Mouse (Mus musculus): ENCODE results near the gene Atoh8. TPM values are rescaled to one million over a fixed set of nuclear protein-coding genes. Genes with fewer than 3 reads are reported as not detected.

Atoh8 gene
- polyA plus RNA-seq, 1 experiment from 2014 or later: 3.1 TPM

GRCm38 (mm10) chr6:72217415-72217784, 18.0 kb downstream of the Atoh8 start:
- Histone ChIP-seq H3K36me3 (ENCODE audit: control insufficient read depth, insufficient read depth, low read length) (no peaks in the 10 kb centered on the region), H3K4me1 (replicated peaks; ENCODE audit: control insufficient read depth, insufficient read depth, low read length) (peaks cover 19% of the 10 kb centered on the region), H3K4me3 (ENCODE audit: low read depth, low read length) (no peak overlapping the region), H3K9me3 (ENCODE audit: control insufficient read depth, low read length) (no peaks in the 10 kb centered on the region), H3K27me3 (replicated peaks; ENCODE audit: control insufficient read depth, insufficient read depth, low read length) (peaks cover 35% of the 10 kb centered on the region), H3K9ac (ENCODE audit: low read depth, low read length) (no peak overlapping the region), H3K27ac (ENCODE audit: low read depth, low read length) (peak overlapping the region; percentile 50; the same call in 1 of the 2 replicates), H3K4me2 (peak overlapping the region; percentile 43; the same call in 1 of the 2 replicates)
- 48% methylated on average over 6 of the region's 6 CpGs for whole genome bisulfite sequencing
- ATAC-seq (replicated peaks; ENCODE audit: low FRiP score) (no peak), DNase-seq (ENCODE audit: low spot score) (no peak)

- Histone ChIP-seq H3K36me3 (ENCODE audit: control insufficient read depth, insufficient read depth, low read length) (no peaks in the 10 kb centered on the region), H3K4me2 (peak overlapping the region; percentile 43), H3K4me1 (replicated peaks; ENCODE audit: control insufficient read depth, insufficient read depth, low read length) (peaks cover 14% of the 10 kb centered on the region), H3K27me3 (replicated peaks; ENCODE audit: control insufficient read depth, insufficient read depth, low read length) (peaks cover 31% of the 10 kb centered on the region), H3K4me3 (ENCODE audit: low read depth, low read length) (peak overlapping the region; percentile 8; the same call in 1 of the 2 replicates), H3K9ac (ENCODE audit: low read depth, low read length) (no peak overlapping the region), H3K27ac (ENCODE audit: low read depth, low read length) (peak overlapping the region; percentile 50; the same call in 1 of the 2 replicates), H3K9me3 (ENCODE audit: control insufficient read depth, low read length) (no peaks in the 10 kb centered on the region)
- WGBS: 12% methylated on average over 31 of the region's 33 CpGs
- DNase-seq (ENCODE audit: low spot score) (peak; percentile 81), ATAC-seq (replicated peaks; ENCODE audit: low FRiP score) (peak; percentile 66)
Measured at GRCm38 (mm10) chr6:72216681-72217414, 18.5 kb downstream of the Atoh8 start.

- ATAC-seq (replicated peaks; ENCODE audit: low FRiP score): 0 out of 2 replicates have a peak, but pooled peaks have one; percentile 22
- Histone ChIP-seq H3K27ac (ENCODE audit: low read depth, low read length) (no peak overlapping the region), H3K9me3 (ENCODE audit: control insufficient read depth, low read length) (no peaks in the 10 kb centered on the region), H3K4me3 (ENCODE audit: low read depth, low read length) (no peak overlapping the region), H3K4me2 (no peak overlapping the region), H3K36me3 (ENCODE audit: control insufficient read depth, insufficient read depth, low read length) (no peaks in the 10 kb centered on the region), H3K9ac (ENCODE audit: low read depth, low read length) (no peak overlapping the region), H3K27me3 (replicated peaks; ENCODE audit: control insufficient read depth, insufficient read depth, low read length) (peaks cover 27% of the 10 kb centered on the region), H3K4me1 (replicated peaks; ENCODE audit: control insufficient read depth, insufficient read depth, low read length) (peaks cover 11% of the 10 kb centered on the region)
- DNase-seq (ENCODE audit: low spot score): no peak
- WGBS: 50% methylated on average over 6 of the region's 6 CpGs
Measured at GRCm38 (mm10) chr6:72215582-72215981, 19.8 kb downstream of the Atoh8 start.

GRCm38 (mm10) chr6:72211360-72211759, 24.0 kb downstream of the Atoh8 start:
- ATAC-seq (replicated peaks; ENCODE audit: low FRiP score) (no peak), DNase-seq (ENCODE audit: low spot score) (no peak)
- H3K36me3 ChIP-seq (ENCODE audit: control insufficient read depth, insufficient read depth, low read length): peaks cover 2% of the 10 kb centered on the region; the same call in 1 of the 2 replicates
- no peaks in the 10 kb centered on the region for H3K9me3 ChIP-seq (ENCODE audit: control insufficient read depth, low read length)
- H3K27ac ChIP-seq (ENCODE audit: low read depth, low read length): no peak overlapping the region
- H3K9ac ChIP-seq (ENCODE audit: low read depth, low read length): no peak overlapping the region
- H3K4me3 ChIP-seq (ENCODE audit: low read depth, low read length): no peak overlapping the region
- peaks cover 3% of the 10 kb centered on the region; the same call in 1 of the 2 replicates for H3K27me3 ChIP-seq (replicated peaks; ENCODE audit: control insufficient read depth, insufficient read depth, low read length)
- H3K4me2 ChIP-seq: no peak overlapping the region
- peaks cover 3% of the 10 kb centered on the region; the same call in 1 of the 2 replicates for H3K4me1 ChIP-seq (replicated peaks; ENCODE audit: control insufficient read depth, insufficient read depth, low read length)
- 54% methylated on average over 4 of the region's 4 CpGs for WGBS

- WGBS: 79% methylated on average over 7 of the region's 7 CpGs
- Histone ChIP-seq H3K4me2 (no peak overlapping the region), H3K4me1 (replicated peaks; ENCODE audit: control insufficient read depth, insufficient read depth, low read length) (no peaks in the 10 kb centered on the region; the same call in 1 of the 2 replicates), H3K27ac (ENCODE audit: low read depth, low read length) (no peak overlapping the region), H3K9ac (ENCODE audit: low read depth, low read length) (no peak overlapping the region), H3K4me3 (ENCODE audit: low read depth, low read length) (no peak overlapping the region), H3K36me3 (ENCODE audit: control insufficient read depth, insufficient read depth, low read length) (peaks cover 2% of the 10 kb centered on the region; the same call in 1 of the 2 replicates), H3K27me3 (replicated peaks; ENCODE audit: control insufficient read depth, insufficient read depth, low read length) (peaks cover 3% of the 10 kb centered on the region; the same call in 1 of the 2 replicates), H3K9me3 (ENCODE audit: control insufficient read depth, low read length) (no peaks in the 10 kb centered on the region)
- DNase-seq (ENCODE audit: low spot score): no peak
- no peak for ATAC-seq (replicated peaks; ENCODE audit: low FRiP score)
Measured at GRCm38 (mm10) chr6:72210823-72211222, 24.6 kb downstream of the Atoh8 start.

- DNase-seq (ENCODE audit: low spot score): no peak
- H3K4me3 ChIP-seq (ENCODE audit: low read depth, low read length): no peak overlapping the region
- no peaks in the 10 kb centered on the region; the same call in 1 of the 2 replicates for H3K4me1 ChIP-seq (replicated peaks; ENCODE audit: control insufficient read depth, insufficient read depth, low read length)
- WGBS: 84% methylated on average over 7 of the region's 7 CpGs
- ATAC-seq (replicated peaks; ENCODE audit: low FRiP score): no peak
- H3K27me3 ChIP-seq (replicated peaks; ENCODE audit: control insufficient read depth, insufficient read depth, low read length): peaks cover 3% of the 10 kb centered on the region; the same call in 1 of the 2 replicates
- no peak overlapping the region for H3K4me2 ChIP-seq
- H3K9me3 ChIP-seq (ENCODE audit: control insufficient read depth, low read length): no peaks in the 10 kb centered on the region
- H3K36me3 ChIP-seq (ENCODE audit: control insufficient read depth, insufficient read depth, low read length): peaks cover 2% of the 10 kb centered on the region; the same call in 1 of the 2 replicates
- H3K27ac ChIP-seq (ENCODE audit: low read depth, low read length): no peak overlapping the region
- no peak overlapping the region for H3K9ac ChIP-seq (ENCODE audit: low read depth, low read length)
Measured at GRCm38 (mm10) chr6:72209738-72210137, 25.6 kb downstream of the Atoh8 start.

GRCm38 (mm10) chr6:72208406-72209045, 26.9 kb downstream of the Atoh8 start:
- Histone ChIP-seq H3K9me3 (ENCODE audit: control insufficient read depth, low read length) (no peaks in the 10 kb centered on the region), H3K27me3 (replicated peaks; ENCODE audit: control insufficient read depth, insufficient read depth, low read length) (peaks cover 3% of the 10 kb centered on the region; the same call in 1 of the 2 replicates), H3K36me3 (ENCODE audit: control insufficient read depth, insufficient read depth, low read length) (peaks cover 2% of the 10 kb centered on the region; the same call in 1 of the 2 replicates), H3K4me3 (ENCODE audit: low read depth, low read length) (no peak overlapping the region), H3K9ac (ENCODE audit: low read depth, low read length) (no peak overlapping the region), H3K27ac (ENCODE audit: low read depth, low read length) (no peak overlapping the region), H3K4me1 (replicated peaks; ENCODE audit: control insufficient read depth, insufficient read depth, low read length) (no peaks in the 10 kb centered on the region), H3K4me2 (no peak overlapping the region)
- 71% methylated on average over 8 of the region's 8 CpGs for WGBS
- no peak for DNase-seq (ENCODE audit: low spot score)
- no peak for ATAC-seq (replicated peaks; ENCODE audit: low FRiP score)

- ATAC-seq (replicated peaks; ENCODE audit: low FRiP score): no peak
- Histone ChIP-seq H3K9ac (ENCODE audit: low read depth, low read length) (no peak overlapping the region), H3K9me3 (ENCODE audit: control insufficient read depth, low read length) (no peaks in the 10 kb centered on the region), H3K4me2 (no peak overlapping the region), H3K36me3 (ENCODE audit: control insufficient read depth, insufficient read depth, low read length) (peaks cover 2% of the 10 kb centered on the region; the same call in 1 of the 2 replicates), H3K27ac (ENCODE audit: low read depth, low read length) (no peak overlapping the region), H3K4me3 (ENCODE audit: low read depth, low read length) (no peak overlapping the region), H3K4me1 (replicated peaks; ENCODE audit: control insufficient read depth, insufficient read depth, low read length) (peaks cover 3% of the 10 kb centered on the region), H3K27me3 (replicated peaks; ENCODE audit: control insufficient read depth, insufficient read depth, low read length) (peaks cover 3% of the 10 kb centered on the region; the same call in 1 of the 2 replicates)
- WGBS: 80% methylated on average over 9 of the region's 9 CpGs
- DNase-seq (ENCODE audit: low spot score): no peak
Measured at GRCm38 (mm10) chr6:72206021-72206420, 29.4 kb downstream of the Atoh8 start.
